Mouse (Mus musculus): ENCODE results near the gene Lgi1. TPM values are rescaled to one million over a fixed set of nuclear protein-coding genes. Genes with fewer than 3 reads are reported as not detected.

Lgi1 gene
- polyA plus RNA-seq, 1 experiment: 0.02 TPM

GRCm38 (mm10) chr19:38232087-38232486, 32.2 kb upstream of the Lgi1 start:
- Histone ChIP-seq H3K27ac (ENCODE audit: insufficient read depth, low read length) (no peak overlapping the region), H3K27me3 (ENCODE audit: control insufficient read depth, insufficient read depth, low read length) (no peaks in the 10 kb centered on the region), H3K4me3 (ENCODE audit: extremely low read depth, insufficient read depth, insufficient read length) (no peak overlapping the region), H3K4me1 (ENCODE audit: control insufficient read depth, insufficient read depth, insufficient read length) (no peaks in the 10 kb centered on the region), H3K36me3 (ENCODE audit: control insufficient read depth, insufficient read depth, low read length) (no peaks in the 10 kb centered on the region)
- no peak for TF ChIP-seq POLR2A (IDR thresholded peaks at IDR 0.05; ENCODE audit: low read depth, low read length)
- WGBS: 46% methylated on average over 8 of the region's 8 CpGs
- DNase-seq (ENCODE audit: low read depth in 1 of 2, low spot score in 2 of 2): no peak

DNA sequence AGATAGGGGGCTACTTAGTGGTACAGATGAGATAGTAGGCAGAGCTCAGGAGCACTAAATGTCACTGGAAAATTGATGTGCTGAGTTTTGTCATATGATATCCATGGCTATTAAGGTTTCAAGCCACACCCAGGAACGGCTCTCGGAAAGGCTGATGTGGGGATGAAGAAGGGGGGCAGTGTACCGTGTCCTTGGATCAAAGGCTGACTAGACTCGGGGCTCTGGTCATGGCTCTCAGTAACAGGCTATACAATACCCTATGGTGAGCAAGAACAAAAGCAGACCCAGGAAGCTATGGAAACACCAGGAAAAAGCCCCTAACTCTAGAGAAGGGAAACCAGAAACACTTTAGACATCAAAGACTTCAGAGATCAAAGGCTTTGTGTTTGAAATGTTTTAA, 31.8 kb upstream of the Lgi1 start:
- H3K36me3 ChIP-seq (ENCODE audit: control insufficient read depth, insufficient read depth, low read length): no peaks in the 10 kb centered on the region
- 35% methylated on average over 4 of the region's 4 CpGs for whole genome bisulfite sequencing

DNA sequence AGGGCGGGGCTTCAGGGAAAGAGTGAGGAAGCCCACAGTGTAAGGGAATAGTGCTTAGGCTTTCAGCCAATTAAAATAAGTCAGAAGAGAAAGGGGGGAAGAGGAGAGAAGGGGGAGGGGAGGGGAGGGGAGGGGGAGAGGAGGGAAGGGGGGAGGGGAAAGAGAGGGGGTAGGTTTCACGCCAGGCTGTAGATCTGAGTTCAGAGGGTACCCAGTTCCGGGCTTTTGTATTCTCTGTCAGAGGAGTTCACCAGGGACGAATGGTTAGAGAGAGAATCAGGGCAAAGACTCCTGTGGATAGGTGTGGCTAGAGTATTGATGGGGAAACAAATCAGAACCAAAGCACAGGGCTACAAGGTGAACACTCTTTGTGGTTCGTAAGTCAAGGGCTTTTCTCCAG, 27.8 kb upstream of the Lgi1 start:
- Histone ChIP-seq H3K36me3 (ENCODE audit: control insufficient read depth, insufficient read depth, low read length) (no peaks in the 10 kb centered on the region), H3K4me1 (ENCODE audit: control insufficient read depth, insufficient read depth, insufficient read length) (no peaks in the 10 kb centered on the region), H3K27me3 (ENCODE audit: control insufficient read depth, insufficient read depth, low read length) (no peaks in the 10 kb centered on the region), H3K27ac (ENCODE audit: insufficient read depth, low read length) (no peak overlapping the region), H3K4me3 (ENCODE audit: extremely low read depth, insufficient read depth, insufficient read length) (no peak overlapping the region)
- TF ChIP-seq CTCF (IDR thresholded peaks at IDR 0.05; ENCODE audit: extremely low read depth, insufficient read depth, insufficient read length, insufficient replicate concordance): no peak
- TF ChIP-seq POLR2A (IDR thresholded peaks at IDR 0.05; ENCODE audit: low read depth, low read length): no peak
- WGBS: 73% methylated on average over 5 of the region's 5 CpGs
- no peak for DNase-seq (ENCODE audit: low read depth in 1 of 2, low spot score in 2 of 2)

More for the DNA sequence above, 31.8 kb upstream of the Lgi1 start:
- Histone ChIP-seq H3K27ac (ENCODE audit: insufficient read depth, low read length) (no peak overlapping the region), H3K4me3 (ENCODE audit: extremely low read depth, insufficient read depth, insufficient read length) (no peak overlapping the region), H3K27me3 (ENCODE audit: control insufficient read depth, insufficient read depth, low read length) (no peaks in the 10 kb centered on the region), H3K4me1 (ENCODE audit: control insufficient read depth, insufficient read depth, insufficient read length) (no peaks in the 10 kb centered on the region)
- DNase-seq (ENCODE audit: low read depth in 1 of 2, low spot score in 2 of 2): no peak
- TF ChIP-seq CTCF (IDR thresholded peaks at IDR 0.05; ENCODE audit: extremely low read depth, insufficient read depth, insufficient read length, insufficient replicate concordance) (no peak), POLR2A (IDR thresholded peaks at IDR 0.05; ENCODE audit: low read depth, low read length) (no peak)

GRCm38 (mm10) chr19:38237834-38238212, 26.5 kb upstream of the Lgi1 start:
- no peak for DNase-seq (ENCODE audit: low read depth in 1 of 2, low spot score in 2 of 2)
- Histone ChIP-seq H3K36me3 (ENCODE audit: control insufficient read depth, insufficient read depth, low read length) (no peaks in the 10 kb centered on the region), H3K4me3 (ENCODE audit: extremely low read depth, insufficient read depth, insufficient read length) (no peak overlapping the region), H3K27me3 (ENCODE audit: control insufficient read depth, insufficient read depth, low read length) (no peaks in the 10 kb centered on the region), H3K4me1 (ENCODE audit: control insufficient read depth, insufficient read depth, insufficient read length) (no peaks in the 10 kb centered on the region), H3K27ac (ENCODE audit: insufficient read depth, low read length) (no peak overlapping the region)
- TF ChIP-seq CTCF (IDR thresholded peaks at IDR 0.05; ENCODE audit: extremely low read depth, insufficient read depth, insufficient read length, insufficient replicate concordance) (no peak), POLR2A (IDR thresholded peaks at IDR 0.05; ENCODE audit: low read depth, low read length) (no peak)
- 51% methylated on average over 3 of the region's 3 CpGs for WGBS

DNA sequence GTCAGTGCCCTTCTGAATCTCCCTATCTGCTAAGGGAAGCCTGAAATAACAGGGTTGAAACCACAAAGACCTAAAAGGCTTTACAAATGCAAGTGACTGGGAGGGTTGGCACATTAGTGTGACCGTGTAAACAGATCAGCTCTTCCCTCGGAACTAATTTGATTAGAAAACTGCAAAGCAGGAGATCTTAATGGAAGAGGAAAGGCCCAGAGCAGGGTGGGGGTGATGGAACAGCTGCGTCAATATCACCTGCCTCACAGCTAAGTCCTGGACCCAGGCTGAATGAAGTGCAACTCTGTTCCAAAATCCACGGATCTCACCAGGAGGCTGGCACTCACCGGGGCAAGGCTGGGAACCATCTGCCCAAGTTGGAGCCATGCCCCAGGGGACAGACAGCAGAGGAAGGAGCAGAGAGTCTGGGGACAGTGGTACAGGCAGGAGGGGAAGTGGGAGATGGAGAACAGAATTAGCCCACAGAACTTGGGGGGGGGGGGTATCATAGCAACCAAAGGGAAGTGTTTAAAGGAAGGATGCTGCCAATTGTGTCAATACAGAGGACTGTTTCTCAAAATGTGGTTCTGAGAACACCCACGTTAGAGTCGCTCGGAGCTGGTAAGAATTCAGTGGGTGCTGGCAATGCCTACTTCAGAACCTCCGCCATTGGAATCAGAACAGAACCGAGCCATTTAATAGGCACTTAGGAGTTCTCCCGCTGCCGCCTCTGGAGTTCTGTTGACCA, 26.0 kb upstream of the Lgi1 start:
- 52% methylated on average over 12 of the region's 12 CpGs for WGBS
- no peaks in the 10 kb centered on the region for H3K27me3 ChIP-seq (ENCODE audit: control insufficient read depth, insufficient read depth, low read length)
- no peaks in the 10 kb centered on the region for H3K4me1 ChIP-seq (ENCODE audit: control insufficient read depth, insufficient read depth, insufficient read length)
- no peak overlapping the region for H3K4me3 ChIP-seq (ENCODE audit: extremely low read depth, insufficient read depth, insufficient read length)
- no peak for DNase-seq (ENCODE audit: low read depth in 1 of 2, low spot score in 2 of 2)
- TF ChIP-seq CTCF (IDR thresholded peaks at IDR 0.05; ENCODE audit: extremely low read depth, insufficient read depth, insufficient read length, insufficient replicate concordance): no peak
- no peak for TF ChIP-seq POLR2A (IDR thresholded peaks at IDR 0.05; ENCODE audit: low read depth, low read length)
- H3K27ac ChIP-seq (ENCODE audit: insufficient read depth, low read length): no peak overlapping the region
- H3K36me3 ChIP-seq (ENCODE audit: control insufficient read depth, insufficient read depth, low read length): no peaks in the 10 kb centered on the region

- TF ChIP-seq POLR2A (IDR thresholded peaks at IDR 0.05; ENCODE audit: low read depth, low read length): no peak
- TF ChIP-seq CTCF (IDR thresholded peaks at IDR 0.05; ENCODE audit: extremely low read depth, insufficient read depth, insufficient read length, insufficient replicate concordance): no peak
- no peaks in the 10 kb centered on the region for H3K4me1 ChIP-seq (ENCODE audit: control insufficient read depth, insufficient read depth, insufficient read length)
- no peak overlapping the region for H3K27ac ChIP-seq (ENCODE audit: insufficient read depth, low read length)
- DNase-seq (ENCODE audit: low read depth in 1 of 2, low spot score in 2 of 2): no peak
- H3K36me3 ChIP-seq (ENCODE audit: control insufficient read depth, insufficient read depth, low read length): no peaks in the 10 kb centered on the region
- no peaks in the 10 kb centered on the region for H3K27me3 ChIP-seq (ENCODE audit: control insufficient read depth, insufficient read depth, low read length)
- WGBS: 79% methylated on average over 8 of the region's 8 CpGs
- no peak overlapping the region for H3K4me3 ChIP-seq (ENCODE audit: extremely low read depth, insufficient read depth, insufficient read length)
Measured at GRCm38 (mm10) chr19:38242314-38242852, 22.0 kb upstream of the Lgi1 start.

GRCm38 (mm10) chr19:38244748-38245147, 19.6 kb upstream of the Lgi1 start:
- no peak overlapping the region for H3K4me3 ChIP-seq (ENCODE audit: extremely low read depth, insufficient read depth, insufficient read length)
- H3K27me3 ChIP-seq (ENCODE audit: control insufficient read depth, insufficient read depth, low read length): no peaks in the 10 kb centered on the region
- no peak overlapping the region for H3K27ac ChIP-seq (ENCODE audit: insufficient read depth, low read length)
- TF ChIP-seq POLR2A (IDR thresholded peaks at IDR 0.05; ENCODE audit: low read depth, low read length) (no peak), CTCF (IDR thresholded peaks at IDR 0.05; ENCODE audit: extremely low read depth, insufficient read depth, insufficient read length, insufficient replicate concordance) (no peak)
- WGBS: 76% methylated on average over 8 of the region's 8 CpGs
- H3K4me1 ChIP-seq (ENCODE audit: control insufficient read depth, insufficient read depth, insufficient read length): no peaks in the 10 kb centered on the region
- DNase-seq (ENCODE audit: low read depth in 1 of 2, low spot score in 2 of 2): no peak
- no peaks in the 10 kb centered on the region for H3K36me3 ChIP-seq (ENCODE audit: control insufficient read depth, insufficient read depth, low read length)

Measured in spleen, adult 2 months (tissue).